Mouse (Mus musculus) kidney, postnatal 14 days (tissue): ENCODE measurements around the gene Cmklr1.
A peak's percentile ranks its signal among the peaks of the same experiment; 100 is the strongest.

ENCODE experiments used
- DNase-seq: peaks from one replicate; pipeline ENCODE4 v3.0.0; 2022; ENCODE audit warnings: mixed read lengths

The Cmklr1 gene

GRCm38 (mm10) chr5:113650035-113650865 lies at the start of gene Cmklr1:
Gene Cmklr1, minus strand, starts transcription at chr5:113650426.
- peak; percentile 70 for DNase-seq

- no peak for DNase-seq
Observed at GRCm38 (mm10) chr5:113694415-113694814, 44.2 kb upstream of the Cmklr1 start.

- DNase-seq: no peak
Observed at GRCm38 (mm10) chr5:113694000-113694399, 43.8 kb upstream of the Cmklr1 start.

GRCm38 (mm10) chr5:113693196-113693755 lies 43.0 kb upstream of the Cmklr1 start:
- DNase-seq: no peak

GRCm38 (mm10) chr5:113690866-113691265 lies 40.6 kb upstream of the Cmklr1 start:
- DNase-seq: no peak

- DNase-seq: no peak
Observed at GRCm38 (mm10) chr5:113690069-113690548, 39.9 kb upstream of the Cmklr1 start.

GRCm38 (mm10) chr5:113687514-113687913 lies 37.3 kb upstream of the Cmklr1 start:
- no peak for DNase-seq

- no peak for DNase-seq
Observed at GRCm38 (mm10) chr5:113685471-113685870, 35.2 kb upstream of the Cmklr1 start.

GRCm38 (mm10) chr5:113683246-113683645 lies 33.0 kb upstream of the Cmklr1 start:
- DNase-seq: no peak

GRCm38 (mm10) chr5:113682472-113682871 lies 32.2 kb upstream of the Cmklr1 start:
- no peak for DNase-seq

- DNase-seq: no peak
Observed at GRCm38 (mm10) chr5:113681219-113681618, 31.0 kb upstream of the Cmklr1 start.

- no peak for DNase-seq
Observed at GRCm38 (mm10) chr5:113679509-113679908, 29.3 kb upstream of the Cmklr1 start.

GRCm38 (mm10) chr5:113678743-113679452 lies 28.7 kb upstream of the Cmklr1 start:
- DNase-seq: no peak

- DNase-seq: no peak
Observed at GRCm38 (mm10) chr5:113677541-113677940, 27.3 kb upstream of the Cmklr1 start.

- no peak for DNase-seq
Observed at GRCm38 (mm10) chr5:113674851-113675250, 24.6 kb upstream of the Cmklr1 start.

- peak; percentile 43 for DNase-seq
Observed at GRCm38 (mm10) chr5:113672456-113672855, 22.2 kb upstream of the Cmklr1 start.

GRCm38 (mm10) chr5:113670597-113670996 lies 20.4 kb upstream of the Cmklr1 start:
- DNase-seq: no peak

GRCm38 (mm10) chr5:113670110-113670509 lies 19.9 kb upstream of the Cmklr1 start:
- no peak for DNase-seq

- no peak for DNase-seq
Observed at GRCm38 (mm10) chr5:113664629-113665195, 14.5 kb upstream of the Cmklr1 start.

- no peak for DNase-seq
Observed at GRCm38 (mm10) chr5:113664127-113664526, 13.9 kb upstream of the Cmklr1 start.

- no peak for DNase-seq
Observed at GRCm38 (mm10) chr5:113660872-113661271, 10.6 kb upstream of the Cmklr1 start.

GRCm38 (mm10) chr5:113654821-113655220 lies 4.6 kb upstream of the Cmklr1 start:
- no peak for DNase-seq

- no peak for DNase-seq
Observed at GRCm38 (mm10) chr5:113654206-113654605, 4.0 kb upstream of the Cmklr1 start.
